Mouse (Mus musculus) liver, adult 2 months (tissue): ENCODE data around the gene Sipa1l2.

Experiments
- CTCF ChIP-seq: fragments of 200-500 bp; IDR thresholded peaks from 2 replicates; pipeline ENCODE4 v1.5.1; 2011; ENCODE audit warnings: low read depth, low read length, control low read depth
- POLR2A ChIP-seq: fragments of 200-500 bp; IDR thresholded peaks from 2 replicates; pipeline ENCODE4 v1.6.1; 2011; ENCODE audit warnings: low read length, control low read depth; ENCODE audit not compliant: insufficient read depth; ENCODE audit errors: extremely low read depth

DNA sequence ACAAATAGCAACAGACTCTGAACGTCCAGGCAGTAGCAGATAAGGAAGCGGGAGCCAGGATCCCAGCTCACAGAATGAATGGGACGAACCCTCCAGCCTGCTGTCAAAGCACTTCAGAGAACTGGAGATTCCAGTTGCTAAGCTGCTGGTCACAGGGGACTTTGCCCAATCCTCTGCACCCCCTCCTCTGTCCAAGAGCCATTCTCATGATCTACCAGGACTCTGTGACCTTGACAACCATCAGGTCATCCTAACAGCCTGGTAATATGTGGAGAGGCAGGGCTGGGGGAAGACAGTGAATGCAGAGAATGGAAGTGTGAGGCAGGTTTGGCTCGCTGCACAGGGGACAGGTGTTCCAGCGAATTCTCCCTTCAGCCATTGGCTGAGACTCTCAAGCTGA lies 163.2 kb downstream of the Sipa1l2 start:
- TF ChIP-seq CTCF (no peak), POLR2A (no peak)
